Mouse (Mus musculus): ENCODE data around the gene Pla1a.

DNA sequence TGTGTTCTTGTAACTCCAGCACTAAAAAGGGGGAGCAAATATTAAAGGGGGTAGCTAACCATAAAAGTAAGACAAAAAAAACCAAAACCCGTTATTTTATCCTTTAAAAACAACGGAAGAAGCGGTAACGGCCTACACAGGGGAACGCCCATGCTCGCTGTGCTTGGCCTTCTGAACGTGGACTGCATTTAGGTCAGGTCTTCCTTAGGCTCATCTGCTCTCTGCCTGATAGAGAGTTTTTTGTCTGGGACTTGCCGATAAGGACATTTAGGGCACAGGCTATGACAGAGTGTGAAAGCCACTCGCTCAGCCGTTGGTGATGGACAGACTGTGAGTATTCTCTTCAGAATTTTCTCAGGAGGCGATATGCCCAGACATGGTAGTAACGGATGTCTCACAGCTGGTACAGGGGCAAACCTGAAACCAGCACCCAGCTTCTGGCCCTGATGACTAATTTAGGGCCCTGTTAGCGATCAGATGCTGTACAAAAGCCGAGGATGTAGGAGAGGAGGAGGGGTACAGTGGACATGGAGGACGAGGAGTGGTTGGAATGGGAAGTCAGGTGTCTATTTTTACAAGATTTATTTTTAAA is 61.1 kb downstream of the Pla1a start:
- TF ChIP-seq CTCF (IDR thresholded peaks at IDR 0.05; ENCODE audit: control insufficient read depth, insufficient read depth, insufficient replicate concordance, low read depth, low read length) (no peak), POLR2A (IDR thresholded peaks at IDR 0.05; ENCODE audit: control insufficient read depth, low read depth, low read length) (no peak)
